Mouse (Mus musculus): ENCODE measurements around the gene 1810062G17Rik.

Gene 1810062G17Rik

DNA sequence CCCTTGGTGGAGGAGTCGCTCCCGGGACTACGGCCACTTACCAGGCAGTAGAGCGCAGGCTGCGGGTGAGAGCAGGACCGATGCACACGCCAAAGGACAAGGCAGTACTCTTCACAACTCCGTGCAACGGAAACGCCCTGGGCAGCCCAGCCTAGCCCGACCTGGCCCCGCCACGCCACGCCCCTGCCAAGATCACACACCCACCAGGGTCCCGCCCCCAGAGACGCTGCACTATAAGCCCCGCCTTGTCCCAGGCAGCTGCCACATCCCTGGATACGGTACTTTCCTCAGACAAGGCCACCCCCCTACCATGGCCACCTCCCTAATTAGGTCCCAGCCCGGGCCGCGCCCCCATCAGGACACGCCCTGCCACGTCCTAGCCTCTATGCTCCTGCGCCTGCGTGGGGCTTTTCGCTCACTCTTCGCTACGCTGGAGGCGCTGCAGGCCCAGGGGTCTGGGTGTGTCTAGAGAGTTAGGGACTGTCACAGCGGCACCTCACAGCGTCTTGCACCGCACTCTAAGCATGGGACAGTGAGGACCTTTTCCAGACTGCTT is at the start of gene 1810062G17Rik, which contains the start of gene Anxa5:
1810062G17Rik (plus strand) TSS at position 406 of the 556 bp plus-strand sequence.
Anxa5 (minus strand) TSS at position 363 of the 556 bp plus-strand sequence.
- DNase-seq: peak; percentile 96 to 98

DNA sequence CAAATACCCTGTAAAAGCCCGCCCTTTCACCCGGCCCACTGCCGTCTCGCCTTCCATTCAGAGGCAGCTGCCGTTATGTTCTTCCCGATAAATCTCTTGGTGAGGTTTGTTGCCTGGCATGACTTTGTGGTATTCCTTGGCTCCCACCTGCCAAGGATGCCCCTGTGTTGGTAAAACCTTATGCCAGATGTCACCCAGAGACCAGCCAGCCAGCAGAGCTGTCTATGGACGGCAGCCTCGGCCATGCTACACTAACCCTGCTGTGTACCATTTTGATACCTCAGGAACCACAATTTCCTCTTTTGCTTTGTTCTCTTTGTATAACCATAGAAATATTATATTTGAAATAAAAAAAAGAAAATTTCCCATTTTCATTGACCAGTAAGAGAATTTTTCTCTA is 48.4 kb upstream of the 1810062G17Rik start:
- peak; percentile 4 to 7 for DNase-seq

DNA sequence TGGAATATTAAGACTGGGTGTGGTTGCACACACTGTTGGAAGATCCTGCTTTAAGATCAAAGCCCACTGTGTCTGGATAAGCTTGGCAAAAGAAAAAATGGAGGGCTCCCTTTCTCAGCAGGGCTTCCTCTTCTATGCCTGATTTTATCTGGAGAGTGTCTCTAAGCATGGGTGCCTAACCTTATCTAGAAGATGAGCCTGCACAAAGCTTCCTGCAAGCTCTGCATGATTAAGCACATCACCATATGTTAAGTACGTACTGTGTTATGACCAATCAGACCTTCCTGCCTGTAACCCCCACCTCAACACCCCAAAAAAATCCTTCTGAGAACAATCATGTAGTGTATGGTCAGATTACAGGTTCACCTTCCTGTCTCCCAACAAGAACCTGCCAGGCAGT is 45.4 kb upstream of the 1810062G17Rik start:
- DNase-seq: no peak

DNA sequence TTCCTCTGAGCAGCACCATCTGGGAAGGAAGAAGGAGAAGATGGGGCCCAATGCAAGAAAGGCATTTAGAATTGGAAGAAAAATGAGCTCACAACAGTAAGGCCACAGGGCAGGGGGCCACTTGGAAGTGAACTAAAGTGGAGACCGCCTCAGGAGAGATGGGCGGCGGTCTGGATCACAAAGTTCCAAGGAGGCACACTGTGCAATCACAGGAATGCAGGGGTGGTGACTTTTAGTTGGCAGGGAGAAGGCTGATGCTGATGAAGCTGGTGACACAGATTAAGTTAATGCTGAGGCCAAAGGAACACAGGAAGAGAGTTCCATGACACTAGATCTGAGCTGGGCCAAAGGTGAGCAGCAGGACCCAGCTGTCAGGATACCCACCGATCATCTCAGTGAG is 35.5 kb upstream of the 1810062G17Rik start:
- DNase-seq: no peak

DNA sequence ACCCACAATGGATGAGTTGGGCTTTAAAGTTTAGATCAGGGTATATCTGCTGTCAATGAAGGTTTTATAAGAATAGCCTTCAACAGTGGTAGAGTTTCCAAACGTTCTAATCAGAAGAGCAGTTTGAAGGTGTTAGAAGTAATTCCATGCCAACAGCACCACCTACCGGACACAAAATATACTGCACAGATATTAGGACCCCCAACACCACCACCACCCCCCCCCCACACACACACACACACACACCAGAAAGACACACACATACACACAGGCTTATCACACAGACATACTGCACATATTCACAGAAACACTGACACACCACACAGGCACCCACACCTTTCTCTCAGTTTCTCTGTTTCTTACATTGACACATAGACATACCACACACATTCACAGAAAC is 33.3 kb upstream of the 1810062G17Rik start:
- DNase-seq: peak; percentile 53 to 55

DNA sequence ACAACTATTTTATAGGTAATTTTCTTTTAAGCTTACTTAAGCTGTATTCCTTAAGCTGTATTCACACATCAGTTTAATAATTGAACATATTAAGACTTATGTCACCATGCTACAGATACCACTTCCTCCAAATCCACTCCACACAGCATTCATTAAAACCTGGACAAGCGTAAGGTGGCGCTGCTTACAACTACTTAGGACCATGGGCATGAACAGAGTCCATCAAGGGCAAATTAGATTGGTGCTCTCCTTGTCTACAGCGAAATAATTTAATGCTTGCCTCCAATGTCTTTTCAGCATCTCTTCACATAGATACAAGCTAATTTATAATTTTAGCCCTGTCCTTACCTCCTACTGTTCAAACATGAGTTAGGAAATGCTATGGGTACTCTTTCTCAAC is 29.7 kb upstream of the 1810062G17Rik start:
- no peak for DNase-seq

DNA sequence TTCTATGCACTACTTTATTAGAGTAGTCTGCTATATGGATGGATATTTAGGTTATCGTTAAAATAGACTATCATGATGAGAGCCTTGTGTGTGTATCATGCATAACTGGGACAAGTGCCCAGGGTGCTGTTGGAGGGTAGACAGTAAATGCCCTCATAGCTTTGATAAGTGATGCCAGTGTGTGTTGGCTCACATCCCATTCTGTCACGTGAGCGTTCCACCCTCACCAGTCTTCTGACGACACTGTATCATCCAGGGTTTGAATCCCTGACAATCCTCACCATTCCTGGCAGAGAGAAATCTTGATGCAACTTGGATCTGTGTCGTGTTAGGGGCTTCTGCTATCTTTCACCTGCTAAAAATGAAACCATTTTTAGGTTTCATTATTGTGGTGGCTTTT is 29.2 kb upstream of the 1810062G17Rik start:
- DNase-seq: no peak

DNA sequence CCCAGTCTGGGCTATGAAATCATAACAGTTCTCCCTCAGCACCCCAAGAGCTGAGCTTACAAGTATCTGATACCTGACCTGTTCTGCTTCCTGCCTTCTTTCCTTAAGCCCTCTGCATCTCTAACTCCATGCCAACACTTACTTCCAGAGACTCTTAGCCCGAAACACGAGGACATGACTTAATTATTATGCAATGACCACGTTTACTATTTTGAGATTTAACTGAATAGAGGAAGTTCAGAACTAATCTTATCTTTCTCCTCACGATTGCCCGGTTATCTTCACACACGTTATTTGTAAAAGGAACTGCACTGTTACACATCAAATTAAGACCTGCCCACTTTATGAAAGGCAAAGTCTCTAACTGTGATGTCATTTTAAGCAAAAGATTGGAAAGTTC is 28.8 kb upstream of the 1810062G17Rik start:
- DNase-seq: no peak

DNA sequence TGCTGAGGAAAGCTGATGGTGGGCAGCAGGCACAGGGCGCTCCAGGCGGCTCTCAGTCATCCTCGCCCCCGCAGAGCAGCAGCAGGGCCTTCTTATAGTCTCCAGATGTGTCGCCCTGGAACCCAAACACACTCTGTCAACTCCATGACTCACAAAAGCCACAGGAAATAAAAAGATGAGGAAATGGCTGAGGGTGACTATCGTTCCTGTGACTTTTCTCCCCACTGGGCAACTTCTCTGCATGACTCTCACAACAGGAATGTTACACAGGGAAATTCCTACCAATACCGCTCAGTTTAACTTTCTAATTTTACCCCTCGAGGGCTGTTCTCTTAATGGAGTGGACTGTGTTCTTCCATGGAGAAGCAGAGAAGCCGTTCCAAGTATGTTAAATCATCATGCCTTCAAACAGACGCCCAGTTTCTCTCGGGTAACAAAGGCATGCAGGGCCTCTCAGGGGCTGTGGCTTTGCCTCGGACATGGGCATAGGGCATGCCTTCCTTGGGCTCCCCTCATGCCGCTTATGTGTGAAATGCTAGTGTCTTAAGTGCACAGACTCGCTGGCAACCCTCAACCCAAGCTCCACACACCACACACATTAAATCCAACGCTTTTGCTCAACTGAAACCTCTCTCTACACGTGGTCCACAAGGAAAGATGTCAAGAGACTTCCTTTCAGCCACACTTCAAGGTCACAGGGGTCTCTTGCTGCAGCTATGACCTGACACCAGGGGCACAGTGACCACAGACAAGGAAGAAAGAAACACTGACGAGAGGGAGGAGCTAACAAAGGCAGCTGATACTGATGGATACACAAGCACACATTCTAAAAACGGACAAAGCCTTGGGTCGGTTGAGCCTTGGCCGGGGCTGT is 26.2 kb upstream of the 1810062G17Rik start:
- DNase-seq: no peak

DNA sequence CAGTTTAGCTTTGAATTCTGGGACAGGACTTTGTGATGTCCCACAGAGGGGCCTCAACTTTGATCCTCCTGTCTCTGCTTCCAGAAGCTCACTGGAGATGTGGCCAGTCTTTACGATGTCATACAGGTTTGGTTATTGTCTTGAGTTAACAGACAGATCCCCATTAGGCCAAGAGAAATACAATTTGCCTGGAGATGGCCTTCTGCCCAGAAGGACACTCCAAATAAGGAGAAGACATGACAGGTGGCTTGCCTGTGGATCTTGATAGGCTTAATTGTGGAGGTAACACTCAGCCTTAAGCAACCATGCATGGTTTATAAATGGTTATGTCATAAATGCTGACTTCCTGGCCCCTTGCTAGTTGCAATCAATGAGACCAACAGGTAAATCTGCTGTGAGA is 23.2 kb upstream of the 1810062G17Rik start:
- DNase-seq: no peak

DNA sequence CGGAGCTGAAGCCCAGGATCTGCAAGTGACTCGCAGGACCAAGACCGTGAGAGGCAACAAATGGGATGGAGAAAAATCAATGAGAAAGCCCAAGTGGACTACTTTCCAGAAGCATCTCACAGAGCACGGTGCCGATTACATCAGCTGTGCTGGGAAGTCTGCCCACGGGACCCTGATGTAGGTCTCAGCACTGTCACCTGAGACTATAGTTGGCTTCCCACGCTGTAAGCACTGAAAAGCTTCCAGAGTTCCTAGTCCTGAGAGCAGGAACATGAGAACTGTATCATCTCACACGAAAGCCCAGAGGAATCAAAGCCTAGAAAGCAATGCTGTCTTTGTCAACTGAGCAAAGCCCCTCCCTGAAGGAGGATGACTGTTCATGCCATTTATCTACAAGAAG is 20.6 kb upstream of the 1810062G17Rik start:
- no peak for DNase-seq

DNA sequence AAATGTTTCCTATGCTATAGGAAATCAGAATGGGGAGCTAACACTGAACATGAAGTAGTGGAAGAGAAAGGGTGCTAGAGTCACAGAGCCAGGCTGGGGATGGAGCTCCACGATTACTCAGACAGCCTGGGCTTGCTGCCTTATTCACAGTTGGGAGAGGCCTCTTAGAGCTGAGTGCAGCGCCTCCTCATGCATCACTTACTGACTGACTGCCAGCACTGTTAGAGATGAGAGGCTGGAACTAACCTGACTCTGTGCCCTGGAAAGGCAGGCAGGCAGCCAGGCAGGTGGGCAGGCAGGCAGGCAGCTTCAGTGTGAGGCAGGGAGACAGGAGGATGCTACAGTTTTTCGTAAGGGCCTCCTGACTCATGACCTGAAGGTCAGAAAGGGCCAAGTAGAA is 20.2 kb upstream of the 1810062G17Rik start:
- no peak for DNase-seq

DNA sequence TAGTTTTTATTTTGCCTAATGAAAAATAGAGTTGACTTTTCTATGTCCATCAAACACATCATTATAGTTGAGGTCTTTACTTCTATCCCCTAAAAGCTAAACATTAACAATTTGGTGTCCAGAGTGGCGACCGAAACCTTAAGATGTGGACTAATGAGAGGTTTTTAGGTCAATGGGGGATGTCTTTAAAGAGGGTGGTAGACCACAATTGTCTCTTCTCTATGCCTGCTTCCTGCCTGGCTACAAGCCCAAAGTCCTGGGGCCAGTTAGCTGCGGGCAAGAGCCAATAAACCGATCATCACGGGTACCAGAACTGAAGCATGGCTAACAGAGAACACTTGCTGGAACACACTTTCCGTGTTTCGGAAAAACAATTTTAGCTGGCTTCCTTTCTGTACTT is 15.0 kb upstream of the 1810062G17Rik start:
- no peak for DNase-seq

DNA sequence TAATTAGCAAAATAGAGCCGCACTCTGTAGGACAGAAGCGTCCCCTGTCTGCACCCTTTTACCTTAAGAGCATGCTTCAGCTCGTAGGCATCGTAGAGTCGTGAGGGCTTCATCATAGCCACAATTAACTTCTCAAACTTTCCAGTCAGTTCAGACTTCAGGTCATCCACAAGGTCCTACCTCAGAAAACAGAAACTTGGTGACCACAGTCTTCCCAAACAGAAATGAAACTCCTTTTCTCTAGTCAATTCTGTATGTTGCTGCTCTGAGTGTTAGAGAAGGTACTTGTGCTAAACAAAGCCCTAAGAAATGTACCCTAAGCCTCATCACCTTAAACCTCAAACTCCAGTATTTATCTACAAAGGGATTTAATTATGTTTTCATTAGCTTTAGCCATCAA is 13.9 kb upstream of the 1810062G17Rik start:
- DNase-seq: no peak

DNA sequence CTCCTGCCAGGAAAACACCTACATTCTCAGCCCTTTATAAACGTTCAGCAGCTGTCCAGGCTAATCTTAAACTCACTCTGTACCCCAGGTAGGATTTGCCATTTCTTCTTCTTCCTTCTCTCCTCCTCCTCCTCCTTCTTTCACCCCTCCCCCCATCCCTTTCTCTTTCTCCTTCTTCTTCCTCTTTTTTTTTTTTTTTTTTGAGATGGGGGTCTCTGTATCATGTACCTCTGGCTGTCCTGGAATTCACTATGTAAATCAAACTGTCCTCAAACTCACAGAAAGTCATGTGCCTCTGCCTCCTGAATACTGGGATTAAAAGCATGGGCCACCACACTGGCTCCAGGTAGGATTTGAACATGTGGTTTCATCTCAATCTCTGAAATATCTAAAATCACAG is 13.4 kb upstream of the 1810062G17Rik start:
- DNase-seq: no peak

DNA sequence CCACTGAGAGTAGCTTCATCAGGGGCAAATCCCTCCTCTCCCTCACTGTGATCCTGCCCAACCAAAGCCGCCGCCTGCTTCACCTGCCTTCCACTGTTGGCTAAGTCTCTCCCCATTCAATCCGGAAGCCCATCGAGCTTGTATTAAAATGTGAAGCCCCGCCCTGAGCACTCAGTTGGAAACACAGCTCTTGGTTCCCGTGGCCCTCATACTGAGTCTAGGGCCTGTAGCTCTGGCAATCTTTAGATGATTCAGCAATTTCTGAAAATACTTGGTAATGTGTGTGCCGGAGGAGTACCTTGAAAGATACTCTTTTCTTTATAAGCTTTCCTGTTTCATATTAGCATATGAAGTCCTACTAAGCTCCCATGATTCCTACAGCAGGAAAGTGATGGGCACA is 10.2 kb upstream of the 1810062G17Rik start:
- no peak for DNase-seq

DNA sequence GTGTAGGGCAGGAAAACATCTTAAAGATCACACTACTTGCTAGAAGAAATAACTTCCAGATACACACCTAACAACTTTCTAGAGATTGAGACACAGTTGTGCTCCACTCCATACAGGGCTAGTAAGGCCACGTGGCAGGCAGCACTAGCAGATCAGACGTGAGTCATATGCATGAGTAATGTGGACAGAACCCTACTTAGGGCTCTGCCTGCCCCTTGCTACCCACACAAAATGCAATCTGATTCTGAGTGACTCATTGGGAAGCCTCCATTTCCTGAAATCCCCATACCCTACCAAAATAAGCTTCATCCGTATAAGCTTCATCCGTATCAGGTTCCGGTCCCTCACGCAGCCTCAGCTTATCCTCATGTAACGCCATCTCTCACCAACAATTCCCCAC is 8.1 kb upstream of the 1810062G17Rik start:
- no peak for DNase-seq

DNA sequence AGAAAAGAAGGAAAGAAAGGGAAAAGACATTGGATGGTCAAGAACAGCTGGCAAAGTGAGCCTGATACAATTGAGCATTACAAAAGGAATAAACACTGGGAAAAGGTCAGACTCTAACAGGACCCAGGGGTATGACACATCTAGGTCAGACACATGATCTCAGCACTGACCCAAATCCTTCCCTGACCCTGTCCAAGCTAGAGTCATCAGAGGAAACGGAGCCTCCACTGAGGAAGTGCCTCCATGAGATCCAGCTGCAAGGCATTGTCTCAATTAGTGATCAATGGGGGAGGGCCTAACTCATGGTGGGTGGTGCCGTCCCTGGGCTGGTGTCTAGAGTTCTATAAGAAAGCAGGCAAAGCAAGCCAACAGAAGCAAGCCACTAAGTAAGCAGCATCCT is 6.9 kb upstream of the 1810062G17Rik start:
- DNase-seq: no peak

DNA sequence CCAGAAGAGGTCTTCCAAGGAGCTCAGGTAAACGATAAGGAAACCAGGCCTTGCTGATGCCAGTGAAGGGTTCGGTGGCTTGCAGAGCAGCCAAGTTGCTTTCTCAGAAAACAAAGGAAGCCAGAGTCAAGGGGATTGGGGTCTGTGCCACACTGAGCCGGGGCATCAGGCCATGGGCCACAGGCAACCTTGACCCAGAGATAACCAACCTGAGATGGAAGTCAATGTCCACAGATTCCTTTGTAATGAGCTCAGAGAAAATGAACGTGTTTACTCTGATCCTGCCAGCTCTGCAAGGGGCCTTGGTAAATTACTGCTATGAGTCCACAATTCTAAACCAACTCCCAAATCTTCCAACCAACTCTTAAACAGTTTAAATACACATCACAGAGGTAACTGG is 3.9 kb upstream of the 1810062G17Rik start:
- DNase-seq: no peak

DNA sequence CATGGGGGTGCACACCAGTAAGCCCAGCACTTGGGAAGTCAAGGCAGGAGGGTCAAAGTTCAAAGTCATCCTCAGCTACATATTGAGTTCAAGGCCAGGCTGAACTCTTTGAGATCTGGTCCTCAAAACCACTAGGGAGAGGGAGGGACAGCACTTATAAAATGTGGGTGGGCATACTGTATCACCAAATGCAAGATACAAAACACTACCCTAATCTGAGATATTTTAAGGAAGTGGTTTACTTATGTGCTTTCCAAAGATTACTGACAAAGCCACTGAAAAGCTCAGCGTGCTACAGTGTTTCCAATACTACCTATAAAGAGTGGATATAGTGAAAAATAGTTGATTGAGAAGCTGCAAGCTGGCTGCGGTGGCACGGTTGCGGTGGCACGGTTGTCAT is 2.5 kb upstream of the 1810062G17Rik start:
- DNase-seq: no peak

DNA sequence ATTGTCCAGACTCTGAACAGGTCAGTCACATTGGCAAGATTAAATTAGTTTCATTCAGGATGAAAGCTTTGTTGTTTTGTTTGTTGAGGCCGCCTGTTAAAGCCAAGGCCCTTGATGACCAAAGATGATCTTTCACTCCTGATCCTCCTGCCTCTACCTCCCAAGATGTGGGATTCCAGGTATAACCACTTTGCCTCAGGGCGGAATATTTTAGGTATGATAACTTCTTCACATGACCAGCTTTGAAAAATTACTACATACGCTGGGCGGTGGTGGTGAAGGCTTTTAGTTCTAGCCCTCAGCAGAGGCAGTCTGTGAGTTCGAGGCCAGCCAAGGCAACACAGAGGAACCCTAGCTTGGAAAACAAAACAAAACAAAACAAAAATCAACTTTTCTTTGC is 1.3 kb upstream of the 1810062G17Rik start:
- DNase-seq: no peak

DNA sequence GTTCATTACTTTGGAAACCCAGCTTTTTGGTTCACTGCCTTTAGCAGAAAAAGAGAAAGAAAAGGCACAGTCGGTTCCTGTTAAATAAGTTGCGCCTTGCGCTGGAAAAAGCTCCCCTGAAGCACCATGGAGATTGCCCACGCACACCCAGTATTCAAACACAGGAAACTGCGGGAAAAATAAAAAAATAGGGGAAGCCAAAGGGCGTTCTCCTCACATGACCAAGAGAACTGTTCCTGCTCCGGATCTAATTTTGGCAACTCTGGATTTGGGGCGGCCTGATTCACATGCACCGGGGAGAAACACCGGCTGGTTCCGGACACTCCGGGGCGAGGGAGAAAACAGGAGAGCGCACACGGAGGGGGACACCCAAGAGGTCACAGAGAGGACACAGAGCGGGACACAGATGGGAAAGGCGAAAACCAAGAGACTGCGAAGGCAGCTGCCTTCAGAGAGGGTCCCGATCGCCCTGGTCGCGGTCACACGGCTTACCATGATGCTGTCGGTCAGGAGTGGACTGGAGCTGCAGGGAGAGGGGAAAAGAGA is 726 bp upstream of the 1810062G17Rik start:
- DNase-seq: no peak

DNA sequence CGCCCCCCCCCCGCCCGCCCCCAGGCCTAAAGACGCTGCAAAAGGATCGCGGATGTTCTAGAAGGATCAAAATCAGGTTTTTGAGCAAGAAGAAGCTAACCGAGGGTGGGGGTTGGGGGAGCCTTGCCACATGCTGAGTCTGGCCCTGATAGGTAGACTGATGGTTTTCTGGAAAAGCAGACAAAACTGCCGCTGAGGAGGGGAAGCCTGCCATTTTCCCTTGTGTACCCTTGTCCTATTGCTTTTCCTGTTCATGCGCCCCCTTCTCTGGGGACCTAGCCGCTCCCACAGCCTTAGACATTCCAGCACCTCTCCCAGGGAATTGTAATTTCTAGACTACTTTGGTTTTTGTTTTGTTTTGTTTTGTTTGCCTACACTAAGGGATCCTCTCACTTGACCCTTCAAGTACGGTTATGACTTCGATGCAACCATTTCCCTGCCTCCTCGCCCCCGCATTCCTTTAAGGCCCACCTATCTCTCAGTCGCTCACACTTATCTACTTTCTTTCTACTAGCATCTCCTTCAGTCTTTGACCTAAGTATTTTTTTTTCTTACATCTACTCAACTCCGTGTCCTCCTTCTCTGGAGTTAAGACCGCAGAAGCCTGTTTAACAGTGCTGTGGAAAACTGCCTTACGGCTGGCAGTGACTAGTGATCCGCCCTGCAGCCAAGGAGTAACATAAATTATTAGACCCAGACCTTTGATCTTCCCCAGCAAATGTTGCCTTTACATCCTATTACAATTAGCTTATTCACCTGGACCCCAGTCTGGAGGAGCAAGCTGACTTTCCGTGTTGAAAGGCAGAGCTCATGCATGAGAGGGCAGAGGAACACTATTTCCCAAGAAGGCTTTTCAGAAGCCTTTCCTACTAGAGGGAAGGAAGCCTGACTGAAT is 771 bp downstream of the 1810062G17Rik start:
- peak in 1 of 2 experiments; percentile 19 for DNase-seq
